Mouse (Mus musculus): ENCODE data around the gene Myh11.
"Not testable (repeated sequence)": the region's sequence is repeated elsewhere in the genome, so short reads cannot be mapped to it uniquely, and the experiment has no call there.

Gene Myh11

DNA sequence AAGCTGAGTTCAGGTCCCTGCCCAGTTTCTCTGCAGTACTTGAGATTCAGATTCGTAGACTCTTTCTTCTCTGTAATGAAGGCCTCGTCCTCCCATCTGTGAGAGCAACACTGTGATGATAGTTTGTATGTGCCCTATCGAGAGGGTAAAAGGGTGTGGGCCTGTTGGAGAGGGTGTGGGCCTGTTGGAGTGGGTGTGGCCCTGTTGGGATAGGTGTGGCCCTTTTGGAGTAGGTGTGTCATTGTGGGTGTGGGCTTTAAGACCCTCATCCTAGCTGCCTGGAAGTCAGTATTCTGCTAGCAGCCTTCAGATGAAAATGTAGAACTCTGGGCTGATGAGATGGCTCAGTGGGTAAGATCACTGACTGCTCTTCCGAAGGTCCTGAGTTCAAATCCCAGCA is 124.7 kb downstream of the Myh11 start:
- DNase-seq (ENCODE audit: low spot score in 2 of 2) = no peak

- DNase-seq (ENCODE audit: low spot score in 2 of 2) = no peak
Measured at GRCm38 (mm10) chr16:14163731-14164130, 127.4 kb downstream of the Myh11 start.

- peak; percentile 87 to 94 for DNase-seq (ENCODE audit: low spot score in 2 of 2)
Measured at GRCm38 (mm10) chr16:14162988-14163416, 128.2 kb downstream of the Myh11 start, which contains the start of the genes Nde1 and Marf1. Nde1 (plus strand) TSS chr16:14163275. Marf1 (minus strand) TSS chr16:14163351.

- no peak for DNase-seq (ENCODE audit: low spot score in 2 of 2)
Measured at GRCm38 (mm10) chr16:14160941-14161340, 130.2 kb downstream of the Myh11 start.

- DNase-seq (ENCODE audit: low spot score in 2 of 2) = peak; percentile 52 to 64
Measured at GRCm38 (mm10) chr16:14159746-14160131, 131.4 kb downstream of the Myh11 start.

- peak; percentile 98 to 100 for DNase-seq (ENCODE audit: low spot score in 2 of 2)
Measured at GRCm38 (mm10) chr16:14158936-14159745, 132.0 kb downstream of the Myh11 start.

- DNase-seq (ENCODE audit: low spot score in 2 of 2) = no peak
Measured at GRCm38 (mm10) chr16:14158536-14158935, 132.6 kb downstream of the Myh11 start.

GRCm38 (mm10) chr16:14156312-14156711 is 134.9 kb downstream of the Myh11 start:
- DNase-seq (ENCODE audit: low spot score in 2 of 2) = no peak

- not testable (repeated sequence) for DNase-seq (ENCODE audit: low spot score in 2 of 2)
Measured at GRCm38 (mm10) chr16:14155638-14156037, 135.5 kb downstream of the Myh11 start.

DNA sequence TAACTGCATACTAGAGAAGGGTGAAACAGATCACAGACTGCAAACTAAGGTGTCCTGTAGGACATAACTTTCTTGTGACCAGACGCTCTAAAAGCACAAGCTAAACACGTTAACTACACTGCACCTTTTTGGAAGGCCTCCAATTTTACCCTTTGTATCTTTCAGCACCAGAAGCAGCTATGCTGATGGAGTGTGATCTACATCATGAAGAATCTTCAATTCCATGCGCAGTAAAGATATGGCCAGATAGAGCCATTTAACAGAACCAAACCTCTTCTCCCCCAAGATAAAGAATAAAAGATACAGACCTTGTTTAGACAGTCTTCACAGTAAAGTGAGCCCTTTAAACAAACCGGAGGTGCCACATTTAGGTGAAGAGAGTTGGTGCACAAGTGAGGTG is 139.5 kb downstream of the Myh11 start:
- DNase-seq (ENCODE audit: low spot score in 2 of 2) = no peak

GRCm38 (mm10) chr16:14147712-14148111 is 143.5 kb downstream of the Myh11 start:
- no peak for DNase-seq (ENCODE audit: low spot score in 2 of 2)

All from urinary bladder, postnatal 36 days (tissue).